Mouse (Mus musculus): ENCODE data around the gene Zc3h8.
A peak's percentile ranks its signal among the peaks of the same experiment; 100 is the strongest.

The Zc3h8 gene

DNA sequence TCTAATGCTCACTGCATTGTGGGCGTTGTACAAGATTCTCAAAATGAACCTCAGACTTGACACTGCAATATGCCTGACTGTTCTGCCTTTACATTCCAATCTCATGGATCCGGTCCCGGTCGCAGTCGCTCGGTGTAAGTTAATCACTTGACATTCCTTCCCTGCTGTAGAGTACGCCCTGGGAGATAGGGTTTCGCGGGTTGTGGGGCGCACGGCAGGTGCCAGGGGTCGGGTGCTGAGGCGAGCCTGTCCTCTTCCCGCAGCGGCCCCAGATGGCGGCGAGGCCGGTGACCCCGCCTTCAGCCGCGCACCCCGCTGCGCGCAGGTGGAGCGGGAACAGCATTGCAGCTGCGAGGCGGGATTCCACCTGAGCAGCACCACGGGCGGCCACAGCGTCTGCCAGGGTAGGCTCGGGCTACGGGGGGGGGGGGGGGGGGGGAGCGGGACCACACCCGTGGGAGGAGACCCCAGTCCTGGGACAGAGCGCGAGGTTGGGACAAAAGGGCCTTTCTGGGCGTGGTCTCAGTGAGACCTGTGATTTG is 51.6 kb downstream of the Zc3h8 start:
- DNase-seq (ENCODE audit: low read depth, low spot score) = peak; percentile 32

DNA sequence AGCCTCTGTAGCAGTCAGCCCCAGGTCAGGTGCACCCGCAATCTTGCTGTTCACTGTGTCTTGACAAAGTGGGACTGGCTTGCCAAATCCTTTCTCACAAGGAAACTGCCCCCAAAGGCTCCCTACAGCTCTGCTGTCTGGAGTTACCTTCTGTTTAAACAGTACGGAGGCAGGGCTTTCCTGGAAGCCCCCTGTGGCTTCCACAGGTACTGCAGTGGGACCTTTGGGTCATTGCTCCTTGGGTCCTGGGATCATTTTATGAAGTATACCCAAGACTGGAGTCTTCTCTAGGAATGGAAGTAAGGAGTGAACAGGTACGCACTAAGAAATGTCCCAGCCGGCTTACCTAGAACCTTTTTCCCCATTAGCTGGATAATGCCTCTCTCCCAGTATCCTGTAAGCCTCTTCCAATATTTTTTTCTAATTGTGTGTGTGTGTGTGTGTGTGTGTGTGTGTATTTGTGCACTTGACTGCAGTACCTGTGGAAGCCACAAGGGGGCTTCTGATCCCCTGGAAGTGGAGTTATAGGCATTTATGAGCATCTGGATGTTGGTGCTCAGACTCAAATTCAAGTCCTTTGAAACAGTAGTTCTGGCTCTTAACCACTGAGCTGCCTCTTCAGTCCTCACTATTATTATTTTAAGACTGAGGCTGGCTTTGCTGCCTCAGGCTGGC is 53.1 kb downstream of the Zc3h8 start:
- no peak for DNase-seq (ENCODE audit: low read depth, low spot score)

DNA sequence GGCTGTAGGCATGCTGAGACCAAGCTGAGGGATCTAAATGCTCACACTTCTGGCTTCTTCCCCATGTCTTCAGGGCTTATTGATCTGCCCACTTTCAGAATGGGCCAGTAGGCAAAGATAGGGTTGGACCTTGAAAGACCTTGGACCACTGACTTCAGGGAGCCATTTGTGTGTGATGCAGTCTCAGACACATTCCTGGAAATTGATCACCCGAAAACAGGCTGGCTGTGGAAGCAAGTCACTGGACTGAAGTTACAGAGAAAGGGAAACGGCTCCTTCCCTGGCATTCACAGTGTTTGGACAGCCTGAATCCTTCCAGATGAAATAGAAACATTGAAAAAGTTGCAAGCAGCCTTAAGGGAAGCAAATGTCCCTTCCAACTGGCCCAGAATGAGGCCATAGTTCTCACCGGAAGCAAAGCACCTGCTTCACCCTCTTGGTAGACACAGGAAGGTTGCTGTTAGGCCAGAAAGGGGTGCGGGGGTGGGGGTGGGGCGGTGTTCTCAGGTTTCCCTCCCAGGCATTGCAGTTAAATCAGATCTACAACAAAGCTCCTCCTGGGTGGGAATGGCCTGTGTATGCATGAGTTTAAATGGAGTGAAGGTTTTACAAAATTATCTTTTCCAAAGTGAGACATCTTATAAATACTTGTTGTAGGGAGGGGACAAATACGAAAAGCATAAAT is 55.9 kb downstream of the Zc3h8 start:
- no peak for DNase-seq (ENCODE audit: low read depth, low spot score)

DNA sequence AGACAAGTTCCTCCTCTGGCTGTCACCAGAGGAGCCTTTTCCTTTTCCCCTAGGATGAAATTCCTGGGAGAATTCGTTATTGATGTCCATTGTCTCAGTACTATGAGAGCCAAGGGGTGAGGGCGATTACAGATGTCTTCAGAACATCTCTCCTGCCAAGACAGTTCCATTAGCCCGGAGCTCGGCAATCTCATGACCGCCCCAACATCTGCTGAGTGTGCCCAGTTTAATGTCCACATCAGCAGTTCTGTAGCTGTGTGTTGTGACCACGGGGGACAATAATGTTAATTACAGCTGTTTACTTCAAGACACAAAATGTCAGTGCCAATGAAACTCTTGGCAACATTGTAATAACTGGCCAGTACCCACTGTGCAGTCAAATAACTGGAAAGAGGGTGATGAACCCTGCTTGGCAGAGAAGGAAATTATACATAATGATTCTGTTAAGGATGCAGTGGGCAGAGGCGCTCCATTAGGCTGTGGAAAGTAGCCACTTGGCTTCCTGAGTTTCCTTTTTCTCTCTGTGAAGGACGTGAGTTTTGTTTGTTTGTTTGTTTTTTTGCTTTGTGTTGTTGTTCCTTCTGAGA is 58.6 kb downstream of the Zc3h8 start:
- DNase-seq (ENCODE audit: low read depth, low spot score) = no peak

DNA sequence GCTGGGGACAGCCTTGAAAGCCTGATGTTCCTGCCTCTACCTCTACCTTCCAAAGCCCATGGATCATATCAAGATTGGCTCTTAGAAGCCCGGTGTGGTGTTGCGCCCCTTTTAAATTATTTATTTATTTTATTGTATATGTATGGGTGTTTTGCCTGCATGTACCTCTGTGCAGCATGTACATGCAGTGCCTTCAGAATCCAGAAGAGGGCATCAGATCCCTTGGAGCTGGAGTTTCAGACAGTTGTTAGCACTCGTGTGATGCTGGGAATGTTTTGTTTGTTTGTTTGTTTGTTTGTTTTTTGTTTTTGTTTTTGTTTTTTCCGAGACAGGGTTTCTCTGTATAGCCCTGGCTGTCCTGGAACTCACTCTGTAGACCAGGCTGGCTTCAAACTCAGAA is 62.6 kb downstream of the Zc3h8 start:
- no peak for DNase-seq (ENCODE audit: low read depth, low spot score)
